Mouse (Mus musculus): ENCODE measurements around the gene Mcts2. TPM values are rescaled to one million over a fixed set of nuclear protein-coding genes. Genes with fewer than 3 reads are reported as not detected.
A peak's percentile ranks its signal among the peaks of the same experiment; 100 is the strongest.

The Mcts2 gene
- polyA plus RNA-seq, 1 experiment from 2014 or later, result 42.7 TPM

GRCm38 (mm10) chr2:152670983-152671641 is 15.7 kb upstream of the Mcts2 start:
- Histone ChIP-seq H3K27me3 (no peaks in the 10 kb centered on the region), H3K4me2 (replicated peaks) (peak overlapping the region; percentile 93), H3K4me3 (replicated peaks) (peak overlapping the region; percentile 100), H3K9ac (replicated peaks) (peak overlapping the region; percentile 100), H3K9me3 (no peaks in the 10 kb centered on the region), H3K36me3 (peaks cover 34% of the 10 kb centered on the region), H3K27ac (peak overlapping the region; percentile 98), H3K4me1 (replicated peaks) (peaks cover 47% of the 10 kb centered on the region)
- WGBS, result 60% methylated on average over 9 of the region's 9 CpGs
- peak; percentile 7; the same call in 1 of the 2 replicates for ATAC-seq

GRCm38 (mm10) chr2:152671642-152671999 is 15.2 kb upstream of the Mcts2 start:
- Histone ChIP-seq H3K36me3 (peaks cover 39% of the 10 kb centered on the region), H3K9me3 (no peaks in the 10 kb centered on the region), H3K9ac (replicated peaks) (peak overlapping the region; percentile 100), H3K4me3 (replicated peaks) (peak overlapping the region; percentile 100), H3K4me2 (replicated peaks) (peak overlapping the region; percentile 93), H3K4me1 (replicated peaks) (peaks cover 47% of the 10 kb centered on the region), H3K27me3 (no peaks in the 10 kb centered on the region), H3K27ac (peak overlapping the region; percentile 98)
- 36% methylated on average over 5 of the region's 5 CpGs for WGBS
- ATAC-seq, result peak; percentile 38

- no peaks in the 10 kb centered on the region for H3K9me3 ChIP-seq
- no peaks in the 10 kb centered on the region for H3K27me3 ChIP-seq
- peak overlapping the region; percentile 100 for H3K9ac ChIP-seq (replicated peaks)
- peak overlapping the region; percentile 100 for H3K4me3 ChIP-seq (replicated peaks)
- 87% methylated on average over 12 of the region's 12 CpGs for WGBS
- peak overlapping the region; percentile 93 for H3K4me2 ChIP-seq (replicated peaks)
- peak overlapping the region; percentile 35; the same call in 1 of the 2 replicates for H3K27ac ChIP-seq
- H3K4me1 ChIP-seq (replicated peaks), result peaks cover 47% of the 10 kb centered on the region
- peaks cover 44% of the 10 kb centered on the region for H3K36me3 ChIP-seq
- no peak for ATAC-seq
Measured at GRCm38 (mm10) chr2:152672166-152672565, 14.7 kb upstream of the Mcts2 start.

DNA sequence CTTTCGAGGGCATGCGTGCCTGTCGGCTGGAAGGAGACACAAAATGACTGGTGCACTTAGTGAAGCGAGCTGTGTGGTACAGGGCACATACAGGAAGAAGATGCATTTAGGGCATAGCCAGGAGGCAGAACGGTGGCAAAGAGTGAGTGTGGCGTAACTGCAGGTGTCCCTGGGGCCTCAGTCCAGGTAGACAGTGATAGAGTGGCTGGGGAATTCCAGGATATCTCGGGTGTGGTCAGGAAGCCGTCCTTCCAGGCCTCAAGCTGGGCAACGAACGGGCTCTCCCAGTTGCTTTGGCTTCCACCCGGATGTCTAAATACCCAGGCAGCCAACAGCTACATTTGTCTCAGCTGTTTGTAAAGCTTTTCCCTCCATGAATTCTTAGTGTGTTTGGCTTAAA is 12.7 kb upstream of the Mcts2 start:
- no peak overlapping the region for H3K27ac ChIP-seq
- H3K4me3 ChIP-seq (replicated peaks), result no peak overlapping the region
- peaks cover 61% of the 10 kb centered on the region for H3K36me3 ChIP-seq
- ATAC-seq, result no peak
- no peak overlapping the region for H3K4me2 ChIP-seq (replicated peaks)
- H3K9ac ChIP-seq (replicated peaks), result no peak overlapping the region
- no peaks in the 10 kb centered on the region for H3K9me3 ChIP-seq
- peaks cover 55% of the 10 kb centered on the region for H3K4me1 ChIP-seq (replicated peaks)
- H3K27me3 ChIP-seq, result no peaks in the 10 kb centered on the region
- WGBS, result 92% methylated on average over 11 of the region's 11 CpGs

DNA sequence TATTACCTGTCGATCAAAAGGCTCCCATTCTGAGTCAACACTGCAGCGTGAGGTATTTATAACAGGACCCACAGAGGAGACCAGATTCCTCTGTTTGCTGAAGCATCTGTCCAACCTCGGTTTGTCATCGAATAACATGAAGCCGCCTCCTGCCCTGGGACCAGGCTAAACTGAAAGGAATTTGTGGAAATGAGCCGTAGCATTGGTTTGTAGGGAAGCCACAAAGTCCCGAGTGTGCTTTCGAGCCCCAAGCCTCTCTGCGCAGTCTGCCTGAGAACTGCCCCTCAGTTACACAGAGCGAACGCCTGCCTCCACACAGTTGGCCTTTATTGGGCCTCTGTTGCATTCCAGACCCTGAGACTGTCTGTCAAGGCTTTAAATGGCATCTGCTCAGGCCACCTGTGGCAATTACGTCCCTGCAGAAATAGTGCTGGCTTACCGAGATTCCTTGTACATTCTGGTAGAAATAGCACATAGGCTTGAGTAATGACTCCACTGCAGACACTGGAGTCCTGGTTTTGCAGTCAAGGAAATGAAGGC is 11.5 kb upstream of the Mcts2 start:
- Histone ChIP-seq H3K36me3 (peaks cover 73% of the 10 kb centered on the region), H3K4me1 (replicated peaks) (peaks cover 62% of the 10 kb centered on the region), H3K4me3 (replicated peaks) (no peak overlapping the region), H3K27ac (no peak overlapping the region), H3K9ac (replicated peaks) (no peak overlapping the region), H3K27me3 (no peaks in the 10 kb centered on the region), H3K4me2 (replicated peaks) (no peak overlapping the region), H3K9me3 (no peaks in the 10 kb centered on the region)
- ATAC-seq, result no peak
- WGBS, result 87% methylated on average over 13 of the region's 13 CpGs

DNA sequence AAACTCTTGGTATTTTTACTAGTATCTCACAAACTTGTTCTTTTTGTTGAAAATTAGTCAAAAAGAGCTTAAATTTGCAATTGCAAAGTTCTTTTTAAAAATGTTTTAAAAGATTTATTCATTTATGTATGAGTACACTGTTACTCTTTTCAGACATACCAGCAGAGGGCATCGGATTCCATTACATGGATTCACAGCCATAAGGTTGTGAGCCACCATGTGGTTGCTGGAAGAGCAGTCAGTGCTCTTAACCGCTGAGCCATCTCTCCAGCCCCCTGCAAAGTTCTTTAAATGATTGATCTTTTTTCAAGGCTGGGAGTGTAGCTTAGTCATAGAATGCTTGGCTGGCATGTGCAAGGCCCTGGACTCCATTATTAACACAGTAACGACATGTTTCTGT is 8.5 kb upstream of the Mcts2 start:
- Histone ChIP-seq H3K27me3 (no peaks in the 10 kb centered on the region), H3K36me3 (peaks cover 89% of the 10 kb centered on the region), H3K4me1 (replicated peaks) (peaks cover 33% of the 10 kb centered on the region), H3K4me2 (replicated peaks) (no peak overlapping the region), H3K4me3 (replicated peaks) (no peak overlapping the region), H3K27ac (no peak overlapping the region), H3K9me3 (no peaks in the 10 kb centered on the region), H3K9ac (replicated peaks) (no peak overlapping the region)
- 65% methylated on average over 3 of the region's 3 CpGs for WGBS
- ATAC-seq, result peak; percentile 38; the same call in 1 of the 2 replicates

DNA sequence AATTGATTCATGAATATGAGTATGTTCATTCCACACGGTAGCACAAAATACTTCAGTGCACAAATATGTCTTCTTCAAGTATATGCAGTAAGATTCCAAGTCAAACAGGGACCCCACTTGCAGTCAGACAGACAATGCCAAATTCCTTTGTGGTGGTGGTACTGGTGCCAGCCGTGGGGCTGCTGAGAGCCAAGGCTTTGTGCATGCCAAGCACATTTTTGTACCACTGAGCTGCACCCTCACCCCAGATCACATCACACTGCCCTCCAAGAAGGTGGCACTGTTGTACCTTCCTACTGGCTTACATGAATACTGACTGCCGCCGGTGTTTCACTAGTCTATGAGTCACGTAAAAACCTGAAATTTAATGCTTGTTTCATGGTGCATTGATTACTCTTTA is 7.9 kb upstream of the Mcts2 start:
- no peak overlapping the region for H3K4me2 ChIP-seq (replicated peaks)
- H3K27ac ChIP-seq, result no peak overlapping the region
- H3K4me3 ChIP-seq (replicated peaks), result no peak overlapping the region
- 97% methylated on average over 5 of the region's 5 CpGs for WGBS
- ATAC-seq, result no peak
- H3K36me3 ChIP-seq, result peaks cover 94% of the 10 kb centered on the region
- H3K9me3 ChIP-seq, result no peaks in the 10 kb centered on the region
- peaks cover 29% of the 10 kb centered on the region for H3K4me1 ChIP-seq (replicated peaks)
- H3K27me3 ChIP-seq, result no peaks in the 10 kb centered on the region
- no peak overlapping the region for H3K9ac ChIP-seq (replicated peaks)

DNA sequence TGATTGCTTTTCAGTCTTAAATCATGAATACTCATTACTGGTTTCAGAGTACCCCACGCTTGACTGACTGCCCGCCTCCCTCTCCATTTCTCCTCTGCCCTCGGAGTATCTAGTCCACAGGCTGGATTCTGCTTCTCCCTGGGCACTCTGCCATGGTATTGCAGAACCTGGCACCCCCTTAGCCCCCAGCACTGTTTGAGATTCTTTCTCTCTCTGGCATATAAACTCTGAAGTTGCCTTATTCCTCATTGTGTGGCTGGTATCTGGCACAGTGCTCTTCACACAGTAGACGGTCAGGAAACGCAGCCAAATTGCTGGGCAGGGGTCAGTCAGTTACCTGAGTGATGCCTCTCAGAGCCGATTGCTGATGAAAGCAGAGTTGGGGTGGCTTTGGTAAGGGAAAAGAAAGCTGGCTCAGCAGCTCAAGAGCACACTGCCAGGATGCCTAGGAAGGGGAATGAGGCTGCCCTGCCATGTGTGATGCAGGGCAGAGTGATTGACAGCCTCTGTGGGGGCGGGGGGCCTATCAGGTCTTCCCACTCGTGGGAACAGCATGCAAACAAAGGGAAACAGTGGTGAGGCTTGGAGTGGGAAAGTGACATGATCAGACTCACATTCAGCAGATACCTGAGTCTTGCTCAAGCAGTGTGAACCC is 7.0 kb upstream of the Mcts2 start:
- peak; percentile 34; the same call in 1 of the 2 replicates for ATAC-seq
- 0 out of 2 replicates have a peak overlapping the region, but pooled peaks have one; percentile 16 for H3K9ac ChIP-seq (replicated peaks)
- H3K27ac ChIP-seq, result no peak overlapping the region
- no peak overlapping the region for H3K4me2 ChIP-seq (replicated peaks)
- H3K4me3 ChIP-seq (replicated peaks), result no peak overlapping the region
- no peaks in the 10 kb centered on the region for H3K9me3 ChIP-seq
- no peaks in the 10 kb centered on the region for H3K27me3 ChIP-seq
- H3K36me3 ChIP-seq, result peaks cover 97% of the 10 kb centered on the region
- WGBS, result 82% methylated on average over 8 of the region's 8 CpGs
- peaks cover 23% of the 10 kb centered on the region for H3K4me1 ChIP-seq (replicated peaks)

- 95% methylated on average over 5 of the region's 5 CpGs for WGBS
- Histone ChIP-seq H3K27me3 (no peaks in the 10 kb centered on the region), H3K9me3 (no peaks in the 10 kb centered on the region), H3K9ac (replicated peaks) (no peak overlapping the region), H3K36me3 (peaks cover 98% of the 10 kb centered on the region), H3K4me2 (replicated peaks) (no peak overlapping the region), H3K4me1 (replicated peaks) (peaks cover 26% of the 10 kb centered on the region), H3K27ac (no peak overlapping the region), H3K4me3 (replicated peaks) (no peak overlapping the region)
- ATAC-seq, result no peak
Measured at GRCm38 (mm10) chr2:152683086-152683485, 3.7 kb upstream of the Mcts2 start.

- Histone ChIP-seq H3K4me3 (replicated peaks) (0 out of 2 replicates have a peak overlapping the region, but pooled peaks have one; percentile 3), H3K9me3 (no peaks in the 10 kb centered on the region), H3K4me2 (replicated peaks) (peak overlapping the region; percentile 22), H3K9ac (replicated peaks) (0 out of 2 replicates have a peak overlapping the region, but pooled peaks have one; percentile 4), H3K36me3 (peaks cover 99% of the 10 kb centered on the region), H3K27ac (peak overlapping the region; percentile 41), H3K4me1 (replicated peaks) (peaks cover 19% of the 10 kb centered on the region), H3K27me3 (no peaks in the 10 kb centered on the region)
- 68% methylated on average over 12 of the region's 12 CpGs for WGBS
- ATAC-seq, result peak; percentile 43
Measured at GRCm38 (mm10) chr2:152686399-152686798, 436 bp upstream of the Mcts2 start.

DNA sequence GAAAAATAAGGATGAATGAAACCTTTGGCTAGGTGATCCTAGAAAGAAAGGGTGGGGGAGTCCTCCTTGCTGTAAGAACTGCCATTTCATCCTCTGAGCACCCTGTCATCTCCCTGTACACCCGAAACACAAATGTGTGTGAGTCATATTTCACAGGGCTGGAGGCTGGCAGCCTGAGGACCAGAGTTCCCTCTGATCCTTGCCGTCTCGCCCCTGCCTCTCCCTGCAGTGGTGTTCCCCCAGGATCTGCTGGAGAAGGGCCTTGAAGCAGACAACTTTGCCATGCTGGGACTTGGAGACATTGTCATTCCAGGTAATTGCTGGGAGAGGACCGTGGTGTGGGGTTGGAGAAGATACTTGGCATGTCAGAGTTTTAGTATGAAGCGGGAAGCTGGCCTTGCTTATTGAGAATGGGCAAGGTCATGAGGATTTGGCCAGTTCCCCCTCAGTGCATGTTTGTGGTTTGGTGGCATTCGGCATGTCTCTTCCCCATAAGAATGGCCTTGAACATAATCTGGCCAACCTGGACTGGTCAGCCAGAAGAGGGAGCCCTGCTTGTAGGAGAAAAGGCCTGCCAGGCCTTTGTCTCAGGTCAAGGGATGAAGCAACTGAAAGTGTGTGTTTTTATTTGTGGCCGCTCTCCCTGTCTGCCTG is 4.9 kb downstream of the Mcts2 start:
- Histone ChIP-seq H3K9ac (replicated peaks) (no peak overlapping the region; the same call in 1 of the 2 replicates), H3K36me3 (peaks cover 76% of the 10 kb centered on the region), H3K4me2 (replicated peaks) (no peak overlapping the region), H3K9me3 (no peaks in the 10 kb centered on the region), H3K4me3 (replicated peaks) (no peak overlapping the region), H3K4me1 (replicated peaks) (peaks cover 21% of the 10 kb centered on the region), H3K27me3 (no peaks in the 10 kb centered on the region), H3K27ac (0 out of 2 replicates have a peak overlapping the region, but pooled peaks have one; percentile 27)
- 82% methylated on average over 7 of the region's 7 CpGs for WGBS
- no peak for ATAC-seq

GRCm38 (mm10) chr2:152693233-152693632 is 6.4 kb downstream of the Mcts2 start:
- peak overlapping the region; percentile 15; the same call in 1 of the 2 replicates for H3K4me3 ChIP-seq (replicated peaks)
- no peaks in the 10 kb centered on the region for H3K9me3 ChIP-seq
- H3K9ac ChIP-seq (replicated peaks), result peak overlapping the region; percentile 49; the same call in 1 of the 2 replicates
- WGBS, result 20% methylated on average over 9 of the region's 9 CpGs
- H3K27me3 ChIP-seq, result no peaks in the 10 kb centered on the region
- H3K36me3 ChIP-seq, result peaks cover 76% of the 10 kb centered on the region
- peaks cover 15% of the 10 kb centered on the region for H3K4me1 ChIP-seq (replicated peaks)
- H3K4me2 ChIP-seq (replicated peaks), result peak overlapping the region; percentile 42
- peak; percentile 37 for ATAC-seq
- peak overlapping the region; percentile 27; the same call in 1 of the 2 replicates for H3K27ac ChIP-seq
